Comparison of ENCODE assay signal across 27 mouse cellular contexts in genomic region chr8:58568086-58568485, GRCm38 (mm10).
"Had no signal": no experiment of that assay in that cellular context is flagged by ENCODE, and none has a peak within 500 bp of the region (broad histone marks: within the 10 kb centered on the region; RNA-seq: fewer than 3 reads in every experiment).

No protein-coding gene starts in this region.

- H3K4me1 ChIP-seq: heart, embryonic 10.5 days; heart, embryonic 12.5 days; heart, embryonic 15.5 days; hindbrain, embryonic 10.5 days; hindbrain, embryonic 12.5 days; hindbrain, embryonic 13.5 days; hindbrain, embryonic 15.5 days; intestine, embryonic 15.5 days; kidney, embryonic 15.5 days had no signal

- DNase-seq: heart, postnatal 10 days; heart, postnatal 14 days; heart, postnatal 36 days; heart, postnatal 4 days; kidney, adult 11 months; kidney, adult 18-20 months; kidney, adult 2 months; kidney, adult 8-10 months; kidney, adult 9 months; kidney, postnatal 10 days; kidney, postnatal 14 days; kidney, postnatal 25 days; kidney, postnatal 36 days; kidney, postnatal 4 days; layer of hippocampus, adult 9-11 months; layer of hippocampus, postnatal 36 days had no signal

- H3K4me3 ChIP-seq: heart, embryonic 10.5 days; heart, embryonic 12.5 days; heart, embryonic 13.5 days; heart, embryonic 15.5 days; hindbrain, embryonic 10.5 days; hindbrain, embryonic 12.5 days; hindbrain, embryonic 13.5 days; hindbrain, embryonic 15.5 days; intestine, embryonic 15.5 days; kidney, embryonic 15.5 days; layer of hippocampus, adult 2 months had no signal
